Mouse (Mus musculus) heart, adult 10 weeks (tissue): ENCODE measurements around the gene Gls. TPM values are rescaled to one million over a fixed set of nuclear protein-coding genes. Genes with fewer than 3 reads are reported as not detected.

Experiments used
- polyA plus RNA-seq: library from polyadenylated mRNA; stranded (reverse); fragments of 350-450 nt; fragmentation: Illumina TruSeq; extraction: RNeasy Lipid Tissue Mini Kit (QIAGEN cat#74804); gene quantifications from one replicate; pipeline ENCODE4 v1.2.3, GENCODE M21; 2014; ENCODE audit warnings: low read depth, low replicate concordance

The Gls gene
- polyA plus RNA-seq: 60.4 TPM

DNA sequence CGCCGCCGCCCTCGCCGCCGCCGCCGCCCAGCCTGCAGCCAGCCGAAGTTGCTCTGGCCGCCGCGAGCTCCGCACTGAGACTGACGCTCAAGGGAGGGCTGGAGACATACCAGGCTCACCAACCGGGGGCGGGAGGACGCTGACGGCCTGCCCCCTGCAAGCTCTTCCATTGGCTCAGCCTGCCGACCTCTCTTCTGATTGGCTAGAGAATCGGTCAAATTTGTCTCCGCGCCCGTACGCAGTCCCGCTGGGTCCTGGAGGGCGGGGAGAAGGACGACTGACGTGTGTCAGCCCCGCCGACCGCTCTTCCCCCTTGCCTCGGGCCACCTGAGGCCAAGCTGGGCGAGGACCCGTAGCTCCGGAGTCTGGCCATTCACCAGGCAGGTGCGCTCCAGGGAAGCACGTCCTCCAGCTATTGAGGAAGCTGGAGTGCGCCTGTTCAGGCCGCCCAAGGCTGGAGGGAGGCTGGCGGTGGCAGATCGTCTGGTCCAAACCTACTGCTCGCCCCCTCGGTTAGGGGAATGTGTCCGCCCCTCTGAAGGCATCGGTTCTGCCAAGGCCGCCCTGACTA is at the start of gene Gls:
Gene Gls, minus strand, starts transcription at position 90 of the 571 bp plus-strand sequence.

DNA sequence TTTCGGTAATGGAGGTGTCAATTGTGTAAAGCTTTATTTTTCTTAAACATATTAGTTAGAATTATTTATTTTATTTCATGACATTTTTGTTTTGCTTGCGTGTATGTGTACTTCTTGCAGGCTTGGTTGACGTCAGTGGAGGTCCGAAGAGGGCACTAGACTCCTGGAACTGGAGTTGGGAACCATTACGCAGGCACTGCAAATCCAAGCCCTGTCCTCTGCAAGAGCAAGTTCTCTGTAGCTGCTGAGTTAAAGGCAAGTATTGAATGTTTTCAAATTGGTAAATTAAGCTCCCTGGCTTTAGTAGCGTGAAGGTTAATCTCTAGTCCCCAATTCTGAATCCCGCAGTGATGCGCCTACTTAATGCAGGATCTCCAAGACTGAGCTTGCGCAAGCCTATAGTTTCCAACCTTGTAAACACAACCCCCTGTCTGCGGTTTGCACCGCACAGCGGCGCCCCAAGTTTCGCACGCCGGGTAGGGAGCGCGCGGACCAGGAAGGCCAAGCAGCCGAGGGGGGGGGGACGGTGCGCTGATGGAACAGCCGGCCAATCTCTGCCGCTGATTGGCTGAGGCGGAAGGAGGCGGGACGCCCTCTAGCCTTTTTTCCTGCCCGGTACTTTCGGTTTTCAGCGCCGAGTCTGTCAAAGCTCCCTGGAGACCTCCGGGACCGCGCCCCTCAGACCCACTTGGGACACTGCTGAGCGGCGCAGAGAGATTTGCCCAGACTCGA is 114.0 kb downstream of the Gls start, which contains the start of gene Stat1:
Gene Stat1, plus strand, starts transcription at position 581 of the 732 bp plus-strand sequence.

Other genes starting within 250 kb of the Gls start
- gene Stat4, start 246.1 kb downstream of the Gls start, polyA plus RNA-seq: not detected
- gene Stat1, start 113.8 kb downstream of the Gls start, polyA plus RNA-seq: 29.8 TPM